Mouse (Mus musculus) heart, postnatal 10 days (tissue): ENCODE measurements at regions not wholly inside any gene's neighbourhood (a gene's known extent, or its start where the extent isn't known, plus 50 kb on each side); places are given as distances from the start of the nearest gene placed in this dataset.

Experiments used
- DNase-seq, 2 experiments: peaks; one replicate each; pipeline ENCODE4 v3.0.0; 2021
- intact Hi-C: fragments of 180-260 bp; cut with DNase I; formaldehyde crosslinking; loops from one replicate; pipeline ENCODE4 v1.15.1; 2025

- intact Hi-C loops = no loop called here
Measured at GRCm38 (mm10) chr3:103408724-103409123, 129.6 kb downstream of the Trim33 start.

GRCm38 (mm10) chr3:103412247-103412646, 133.2 kb downstream of the Trim33 start:
- DNase-seq = no peak

More at GRCm38 (mm10) chr3:103408724-103409123, 129.6 kb downstream of the Trim33 start:
- DNase-seq = no peak

GRCm38 (mm10) chr3:103415051-103415695, 136.1 kb downstream of the Trim33 start:
- no peak for DNase-seq
- intact Hi-C loops = no loop called here

More at GRCm38 (mm10) chr3:103412247-103412646, 133.2 kb downstream of the Trim33 start:
- intact Hi-C loops = no loop called here

GRCm38 (mm10) chr3:103416296-103416695, 137.2 kb downstream of the Trim33 start:
- intact Hi-C loops = no loop called here
- DNase-seq = no peak

- DNase-seq = no peak
- intact Hi-C loops = no loop called here
Measured at GRCm38 (mm10) chr3:103417781-103418180, 138.7 kb downstream of the Trim33 start.

GRCm38 (mm10) chr3:103419761-103420620, 140.9 kb downstream of the Trim33 start:
- intact Hi-C loops = no loop called here
- DNase-seq = peak; percentile 71 to 77

GRCm38 (mm10) chr3:103420621-103421274, 141.7 kb downstream of the Trim33 start:
- DNase-seq = peak in 1 of 2 experiments; percentile 25
- intact Hi-C loops = no loop called here

GRCm38 (mm10) chr3:103421275-103421621, 142.2 kb downstream of the Trim33 start:
- intact Hi-C loops = no loop called here
- DNase-seq = peak in 1 of 2 experiments; percentile 20

- DNase-seq = no peak
- intact Hi-C loops = no loop called here
Measured at GRCm38 (mm10) chr3:103422806-103423205, 143.7 kb downstream of the Trim33 start.

- no peak for DNase-seq
- intact Hi-C loops = no loop called here
Measured at GRCm38 (mm10) chr3:103423290-103423689, 144.2 kb downstream of the Trim33 start.

- intact Hi-C loops = no loop called here
- peak in 1 of 2 experiments; percentile 42 for DNase-seq
Measured at GRCm38 (mm10) chr3:103425812-103426430, 146.8 kb downstream of the Trim33 start.

- intact Hi-C loops = no loop called here
- peak in 1 of 2 experiments; percentile 40 for DNase-seq
Measured at GRCm38 (mm10) chr3:103429227-103429788, 145.7 kb upstream of the Syt6 start.

GRCm38 (mm10) chr3:103430131-103430530, 144.9 kb upstream of the Syt6 start:
- intact Hi-C loops = loop anchor here (5.0 kb wide), 2 partner anchors 38 to 307 kb away; partner anchors contain the start of genes Gm10964 and Olfml3
- no peak for DNase-seq

- intact Hi-C loops = loop anchor here (5.0 kb wide), 2 partner anchors 40 to 305 kb away; partner anchors contain the start of genes Gm10964 and Olfml3
Measured at GRCm38 (mm10) chr3:103432254-103432653, 142.8 kb upstream of the Syt6 start.

GRCm38 (mm10) chr3:103436902-103437603, 138.0 kb upstream of the Syt6 start:
- intact Hi-C loops = no loop called here
- DNase-seq = no peak

More at GRCm38 (mm10) chr3:103432254-103432653, 142.8 kb upstream of the Syt6 start:
- no peak for DNase-seq

- peak; percentile 48 to 58 for DNase-seq
- intact Hi-C loops = no loop called here
Measured at GRCm38 (mm10) chr3:103438791-103439354, 136.2 kb upstream of the Syt6 start.

GRCm38 (mm10) chr3:103443247-103443646, 131.8 kb upstream of the Syt6 start:
- intact Hi-C loops = no loop called here
- no peak for DNase-seq

- intact Hi-C loops = no loop called here
- DNase-seq = no peak
Measured at GRCm38 (mm10) chr3:103445852-103446251, 129.2 kb upstream of the Syt6 start.

- DNase-seq = no peak
- intact Hi-C loops = no loop called here
Measured at GRCm38 (mm10) chr3:103449851-103450250, 125.2 kb upstream of the Syt6 start.
